Mouse (Mus musculus): Measurements from ENCODE around the gene Tenm2.

Tenm2 gene

GRCm38 (mm10) chr11:37079403-37079802 lies 156.4 kb downstream of the Tenm2 start:
- DNase-seq (ENCODE audit: low read depth) = no peak

GRCm38 (mm10) chr11:37076989-37077598 lies 158.7 kb downstream of the Tenm2 start:
- no peak for DNase-seq (ENCODE audit: low read depth)

GRCm38 (mm10) chr11:37075349-37075748 lies 160.4 kb downstream of the Tenm2 start:
- no peak for DNase-seq (ENCODE audit: low read depth)

GRCm38 (mm10) chr11:37065459-37065858 lies 170.3 kb downstream of the Tenm2 start:
- no peak for DNase-seq (ENCODE audit: low read depth)

GRCm38 (mm10) chr11:37046671-37047070 lies 189.1 kb downstream of the Tenm2 start:
- DNase-seq (ENCODE audit: low read depth) = no peak

- no peak for DNase-seq (ENCODE audit: low read depth)
Observed at GRCm38 (mm10) chr11:37041259-37041658, 194.5 kb downstream of the Tenm2 start.

- no peak for DNase-seq (ENCODE audit: low read depth)
Observed at GRCm38 (mm10) chr11:37039283-37039682, 196.5 kb downstream of the Tenm2 start.

- no peak for DNase-seq (ENCODE audit: low read depth)
Observed at GRCm38 (mm10) chr11:37031305-37032055, 204.3 kb downstream of the Tenm2 start.

GRCm38 (mm10) chr11:37011900-37012299 lies 223.9 kb downstream of the Tenm2 start:
- no peak for DNase-seq (ENCODE audit: low read depth)

GRCm38 (mm10) chr11:37009243-37009642 lies 226.5 kb downstream of the Tenm2 start:
- no peak for DNase-seq (ENCODE audit: low read depth)

GRCm38 (mm10) chr11:36997668-36998067 lies 238.1 kb downstream of the Tenm2 start:
- DNase-seq (ENCODE audit: low read depth) = no peak

- no peak for DNase-seq (ENCODE audit: low read depth)
Observed at GRCm38 (mm10) chr11:36990895-36991294, 244.9 kb downstream of the Tenm2 start.

GRCm38 (mm10) chr11:36988776-36989565 lies 246.8 kb downstream of the Tenm2 start:
- no peak for DNase-seq (ENCODE audit: low read depth)

- no peak for DNase-seq (ENCODE audit: low read depth)
Observed at GRCm38 (mm10) chr11:36974142-36974541, 261.6 kb downstream of the Tenm2 start.

- DNase-seq (ENCODE audit: low read depth) = no peak
Observed at GRCm38 (mm10) chr11:36958102-36958501, 277.7 kb downstream of the Tenm2 start.

- no peak for DNase-seq (ENCODE audit: low read depth)
Observed at GRCm38 (mm10) chr11:36941429-36941828, 294.3 kb downstream of the Tenm2 start.

GRCm38 (mm10) chr11:36940557-36941110 lies 295.1 kb downstream of the Tenm2 start:
- no peak for DNase-seq (ENCODE audit: low read depth)

GRCm38 (mm10) chr11:36929817-36930216 lies 305.9 kb downstream of the Tenm2 start:
- DNase-seq (ENCODE audit: low read depth) = no peak

- no peak for DNase-seq (ENCODE audit: low read depth)
Observed at GRCm38 (mm10) chr11:36926705-36927406, 308.9 kb downstream of the Tenm2 start.

GRCm38 (mm10) chr11:36919301-36919700 lies 316.5 kb downstream of the Tenm2 start:
- no peak for DNase-seq (ENCODE audit: low read depth)

- peak; percentile 1 for DNase-seq (ENCODE audit: low read depth)
Observed at GRCm38 (mm10) chr11:36911406-36911805, 324.4 kb downstream of the Tenm2 start.

GRCm38 (mm10) chr11:36909036-36909435 lies 326.7 kb downstream of the Tenm2 start:
- DNase-seq (ENCODE audit: low read depth) = no peak

Measured in induced T-regulatory cell, adult 2 months (primary cell).